Mouse (Mus musculus) heart, postnatal 36 days (tissue): ENCODE results near the gene Hspa12b. TPM values are rescaled to one million over a fixed set of nuclear protein-coding genes. Genes with fewer than 3 reads are reported as not detected.
A peak's percentile ranks its signal among the peaks of the same experiment; 100 is the strongest.

Experiments
- DNase-seq, 2 experiments: peaks; one replicate each; pipeline ENCODE4 v3.0.0; 2021 to 2022
- intact Hi-C: fragments of 180-260 bp; cut with DNase I; formaldehyde crosslinking; loops from one replicate; pipeline ENCODE4 v1.15.1; 2025
- total RNA-seq, 2 experiments: library from RNA; stranded (reverse); gene quantifications; 2 replicates each; pipeline ENCODE4 v1.2.3; 2021

Gene Hspa12b
- total RNA-seq, 2 experiments from 2014 or later, result 32.1 to 44.1 TPM

DNA sequence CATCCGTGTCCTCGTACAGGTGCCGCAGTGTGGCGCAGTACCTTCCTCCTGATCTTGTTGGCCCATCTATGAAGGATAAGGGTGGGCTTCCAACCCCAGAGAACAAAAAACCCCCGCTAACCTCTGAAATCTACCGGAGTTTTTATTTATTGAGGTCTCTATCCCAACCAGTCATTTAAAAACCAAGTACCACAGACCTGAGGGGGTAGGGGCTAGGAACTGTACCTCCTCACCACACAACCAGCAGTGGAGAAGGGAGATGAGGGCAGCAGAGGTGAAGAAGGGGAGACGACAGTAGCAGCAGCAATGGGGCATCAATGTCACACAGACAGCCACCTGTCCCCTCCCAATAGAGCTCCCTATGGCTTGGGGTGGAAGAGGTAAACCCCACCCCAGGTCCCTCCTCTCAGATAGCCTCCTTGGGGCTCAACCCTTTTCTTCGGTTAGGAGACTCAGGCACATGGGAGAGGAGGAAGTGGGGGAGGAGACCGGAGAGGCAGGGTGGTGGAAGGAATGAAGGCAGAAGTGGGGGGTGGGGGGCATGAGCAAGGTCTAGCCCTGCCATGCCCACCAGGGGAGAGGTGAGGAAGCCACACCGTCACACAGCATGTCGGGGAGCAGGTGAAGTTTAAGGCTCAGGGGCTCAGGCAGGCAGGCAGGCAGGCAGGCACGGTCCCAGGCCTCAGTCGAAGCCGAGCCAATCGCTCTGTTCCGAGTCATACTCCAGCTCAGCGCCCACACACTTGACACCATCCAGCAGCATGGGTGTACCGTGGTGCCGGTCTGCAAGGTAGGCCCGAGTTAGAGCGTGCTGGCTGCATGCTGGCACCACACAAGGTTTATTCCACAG lies 19.3 kb downstream of the Hspa12b start:
- no peak for DNase-seq
- intact Hi-C loops, result no loop called here

DNA sequence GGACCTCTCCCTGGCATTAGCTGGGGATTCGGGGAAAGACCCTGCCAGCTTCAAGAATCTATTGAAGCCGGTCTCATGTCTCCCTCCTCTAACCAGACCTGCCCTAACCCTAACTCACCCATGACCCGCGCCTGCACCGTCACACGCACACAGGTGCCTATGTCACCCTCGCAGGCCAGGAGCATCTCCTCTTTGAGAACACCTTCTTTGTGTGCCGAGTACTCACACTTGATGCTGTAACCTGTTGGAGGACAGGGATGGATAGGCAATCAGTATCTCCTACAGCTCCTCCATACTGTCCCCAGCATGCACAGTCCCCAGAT lies 19.9 kb downstream of the Hspa12b start:
- DNase-seq, result no peak
- intact Hi-C loops, result no loop called here

- intact Hi-C loops, result no loop called here
- no peak for DNase-seq
These were observed 21.5 kb downstream of the Hspa12b start for GRCm38 (mm10) chr2:131148353-131149253.

- intact Hi-C loops, result no loop called here
- no peak for DNase-seq
These were observed 22.1 kb downstream of the Hspa12b start for GRCm38 (mm10) chr2:131149254-131149578.

- intact Hi-C loops, result no loop called here
- DNase-seq, result no peak
These were observed 25.2 kb downstream of the Hspa12b start for GRCm38 (mm10) chr2:131152166-131152730.

GRCm38 (mm10) chr2:131154036-131154435 lies 27.0 kb downstream of the Hspa12b start:
- DNase-seq, result no peak
- intact Hi-C loops, result no loop called here

GRCm38 (mm10) chr2:131156987-131157386 lies 29.9 kb downstream of the Hspa12b start:
- no peak for DNase-seq
- intact Hi-C loops, result no loop called here

DNA sequence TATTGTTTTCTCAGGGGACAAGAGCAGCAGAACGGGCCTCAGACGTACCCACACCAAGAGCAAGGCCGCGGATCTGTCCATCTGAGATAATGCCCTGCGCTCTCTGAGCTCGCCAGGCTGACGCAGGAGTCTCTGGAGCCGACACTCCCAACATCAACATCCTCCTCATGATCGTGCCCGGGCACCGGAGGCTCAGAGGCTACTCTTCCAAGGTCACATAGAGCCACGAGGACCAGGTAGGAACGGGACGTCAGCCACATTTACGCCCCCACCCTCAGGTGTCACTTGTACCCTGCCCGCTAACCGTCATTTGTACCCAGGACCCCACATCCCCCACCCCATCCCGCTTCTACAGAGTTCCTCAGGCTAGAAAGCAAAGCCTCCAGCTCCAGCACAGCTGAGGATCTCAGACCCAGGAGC lies 32.4 kb downstream of the Hspa12b start:
- intact Hi-C loops, result no loop called here
- no peak for DNase-seq

DNA sequence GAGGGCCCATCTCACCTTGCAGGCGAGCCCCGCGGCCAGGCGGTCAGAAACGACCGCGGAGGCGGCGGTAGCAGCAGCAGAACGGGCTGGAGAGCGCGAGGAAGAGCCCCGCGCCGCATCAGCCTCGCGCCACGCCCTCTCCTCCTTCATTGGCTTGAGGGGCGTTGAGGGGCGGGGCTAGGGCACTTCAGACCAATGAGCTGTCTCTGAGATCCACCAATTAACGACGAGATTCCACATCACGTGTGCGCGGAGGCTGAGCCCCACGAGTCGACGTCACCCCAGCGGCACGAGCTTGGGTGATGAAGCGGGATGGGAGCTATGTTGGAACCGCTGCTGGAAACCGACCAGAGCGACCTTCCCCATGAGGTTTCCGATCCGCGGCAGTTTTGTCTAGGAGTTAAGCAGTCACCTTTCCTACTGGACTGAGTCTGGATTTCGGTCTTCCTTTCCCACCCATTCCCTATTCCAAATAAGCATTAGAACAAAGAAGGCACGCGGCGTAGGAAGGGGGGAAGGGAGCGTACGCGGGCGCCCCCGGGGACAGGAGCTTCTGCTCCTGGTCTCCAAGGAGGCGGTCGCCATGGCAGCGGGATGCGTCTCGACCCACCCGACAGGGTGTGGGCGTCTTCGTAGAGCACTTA lies 33.0 kb downstream of the Hspa12b start, which contains the start of gene 1700037H04Rik:
1700037H04Rik (minus strand) TSS at position 144 of the 644 bp plus-strand sequence.
- intact Hi-C loops, result loop anchor here (1.0 to 5.0 kb wide), 2 partner anchors 65 to 198 kb away; no protein-coding TSS in a partner anchor
- DNase-seq, result peak; percentile 92 to 93

GRCm38 (mm10) chr2:131160671-131161111 lies 33.6 kb downstream of the Hspa12b start:
- peak in 1 of 2 experiments; percentile 50 for DNase-seq
- intact Hi-C loops, result loop anchor here (1.0 to 5.0 kb wide), 2 partner anchors 65 to 198 kb away; no protein-coding TSS in a partner anchor

GRCm38 (mm10) chr2:131163924-131164323 lies 36.8 kb downstream of the Hspa12b start:
- intact Hi-C loops, result loop anchor here (5.0 kb wide), 1 partner anchor 202 kb away; no protein-coding TSS in a partner anchor
- no peak for DNase-seq

DNA sequence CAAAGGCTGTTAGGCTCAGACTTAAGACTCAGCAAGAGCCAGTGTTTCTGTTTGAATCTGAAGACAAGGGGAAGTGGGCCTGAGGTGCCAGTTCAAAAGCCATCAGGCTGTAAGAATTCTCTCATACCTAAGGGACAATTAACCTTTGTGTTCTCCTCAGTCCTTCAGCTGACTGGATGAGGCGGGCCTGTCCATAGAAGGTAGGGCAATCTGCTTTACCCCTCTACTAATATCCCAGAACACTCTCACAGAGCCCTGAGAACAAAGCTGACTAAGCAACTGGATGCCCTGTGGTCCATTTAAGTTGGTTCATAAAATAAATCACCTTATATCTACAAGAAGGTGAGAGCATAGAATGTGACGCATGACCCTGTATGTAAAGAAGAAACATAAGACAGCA lies 39.1 kb downstream of the Hspa12b start:
- intact Hi-C loops, result no loop called here
- no peak for DNase-seq

- DNase-seq, result no peak
- intact Hi-C loops, result no loop called here
These were observed 40.9 kb downstream of the Hspa12b start for GRCm38 (mm10) chr2:131167984-131168383.

DNA sequence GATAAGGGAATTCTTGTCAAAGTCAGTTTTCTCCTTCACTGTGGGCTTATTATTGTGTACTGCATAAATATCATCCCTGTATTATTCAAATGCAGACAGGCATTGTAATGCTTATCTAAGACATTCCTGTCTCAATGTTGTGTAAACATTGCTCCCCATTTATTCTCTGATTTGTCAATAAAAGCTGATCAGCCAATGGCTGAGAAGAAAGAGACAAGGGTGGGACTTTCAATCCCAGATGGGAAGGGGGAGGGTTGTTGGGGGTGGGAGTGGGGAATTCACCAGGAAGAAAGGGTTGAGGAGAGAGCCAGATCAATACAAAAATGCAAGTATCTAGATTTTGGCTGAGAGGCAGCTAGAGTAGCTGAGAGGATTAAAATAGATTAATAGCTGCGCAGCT lies 41.8 kb downstream of the Hspa12b start:
- intact Hi-C loops, result no loop called here
- DNase-seq, result no peak

DNA sequence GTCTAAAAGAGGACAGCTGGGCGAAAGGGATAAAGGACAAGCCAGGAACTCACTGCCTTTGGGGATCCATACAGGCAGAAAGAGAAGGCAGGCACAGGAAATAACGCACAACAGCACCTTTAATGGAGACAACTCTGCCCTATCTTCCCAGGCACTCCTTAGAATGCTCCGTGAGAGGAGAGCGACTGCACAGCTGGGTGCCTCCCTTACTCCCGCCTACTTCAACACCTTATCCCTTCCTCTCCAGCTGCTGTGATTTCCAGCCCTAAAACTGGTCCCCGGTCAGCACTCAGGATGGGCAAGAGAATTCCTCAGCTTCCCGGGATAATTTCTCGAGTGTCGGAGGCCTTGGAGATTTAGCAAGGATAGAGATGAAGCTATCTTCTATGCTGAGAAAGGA lies 43.9 kb downstream of the Hspa12b start:
- DNase-seq, result no peak
- intact Hi-C loops, result no loop called here

- intact Hi-C loops, result no loop called here
- DNase-seq, result peak; percentile 68 to 71
These were observed 44.5 kb downstream of the Hspa12b start for GRCm38 (mm10) chr2:131171401-131172104.

DNA sequence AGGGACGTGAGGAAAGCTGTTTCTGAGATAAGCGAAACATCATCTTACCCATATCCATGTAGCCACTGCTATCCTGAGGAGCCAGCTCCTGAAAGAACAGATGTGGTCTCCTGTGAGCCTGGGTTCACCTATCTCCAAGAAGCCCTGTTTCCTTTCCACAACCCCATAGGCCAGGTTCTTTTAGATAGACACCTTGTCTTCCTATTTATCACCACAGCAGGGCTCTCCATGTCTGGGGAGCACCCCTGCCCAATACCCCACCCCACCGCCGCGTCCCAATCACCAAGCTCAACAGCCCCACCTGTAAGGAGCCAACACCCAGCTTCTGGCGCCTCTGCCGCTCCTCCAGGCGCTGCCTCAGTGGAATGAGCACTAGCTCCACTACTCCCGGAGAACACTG lies 45.2 kb downstream of the Hspa12b start:
- intact Hi-C loops, result no loop called here
- no peak for DNase-seq

DNA sequence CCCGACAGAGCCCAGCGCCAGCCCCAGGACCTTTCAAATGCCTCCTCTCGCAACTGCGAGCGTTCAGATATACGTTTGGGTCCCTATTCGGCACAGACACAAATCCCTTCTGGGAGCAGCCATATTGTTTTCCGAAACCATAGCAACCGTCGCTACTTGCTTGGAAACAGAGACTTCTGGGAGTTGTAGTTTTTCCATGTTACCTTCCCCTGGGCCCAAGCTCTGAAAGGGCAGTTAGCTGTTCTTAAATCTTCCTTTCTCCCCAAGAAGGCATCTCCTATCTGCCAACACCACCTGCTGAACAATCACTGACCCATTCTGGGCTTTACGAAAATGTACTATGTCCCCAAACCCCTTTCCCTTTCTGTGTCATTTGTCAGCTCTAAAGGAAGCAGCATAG lies 47.6 kb downstream of the Hspa12b start:
- intact Hi-C loops, result loop anchor here (5.0 kb wide), 1 partner anchor 238 kb away; no protein-coding TSS in a partner anchor
- DNase-seq, result peak; percentile 59 to 63

- intact Hi-C loops, result loop anchor here (5.0 kb wide), 1 partner anchor 237 kb away; no protein-coding TSS in a partner anchor
These were observed 48.3 kb downstream of the Hspa12b start for GRCm38 (mm10) chr2:131175286-131175944.

More at GRCm38 (mm10) chr2:131175286-131175944, 48.3 kb downstream of the Hspa12b start:
- DNase-seq, result no peak
